Mouse (Mus musculus) subcutaneous adipose tissue, adult 2 months (tissue): ENCODE data around the gene F830045P16Rik. TPM values are rescaled to one million over a fixed set of nuclear protein-coding genes. Genes with fewer than 3 reads are reported as not detected.

Experiments used
- polyA plus RNA-seq: library from polyadenylated mRNA; depleted of rRNA; stranded (reverse); fragments of >200 nt; gene quantifications from 2 replicates; pipeline ENCODE4 v1.2.3, GENCODE M21; 2012; ENCODE audit warnings: low replicate concordance; rRNA removed

F830045P16Rik gene
- not detected in 2 replicates for polyA plus RNA-seq

GRCm38 (mm10) chr2:129536377-129536776 is at the start of gene F830045P16Rik:
Gene F830045P16Rik (minus strand): TSS chr2:129536602.

Other genes with a start within 250 kb of the F830045P16Rik start
- 0.16 and 1.4 TPM in 2 replicates for gene Ckap2l, start 239.4 kb downstream of the F830045P16Rik start, polyA plus RNA-seq
- gene Il1a, start 226.6 kb downstream of the F830045P16Rik start, polyA plus RNA-seq: 0.14 TPM in 1 of 2 replicates, not detected in the other
- 0.20 and 1.8 TPM in 2 replicates for gene Il1b, start 165.5 kb downstream of the F830045P16Rik start, polyA plus RNA-seq
- gene Sirpa, start 56.2 kb upstream of the F830045P16Rik start, polyA plus RNA-seq: 69.9 and 99.1 TPM in 2 replicates
- not detected in 2 replicates for gene Pdyn, start 163.2 kb upstream of the F830045P16Rik start, polyA plus RNA-seq